Mouse (Mus musculus): ENCODE measurements around the gene Trim32.

- no peak for TF ChIP-seq POLR2A (IDR thresholded peaks at IDR 0.05; ENCODE audit: extremely low read depth, insufficient read depth, low read length)
- no peak for TF ChIP-seq CTCF (IDR thresholded peaks at IDR 0.05; ENCODE audit: extremely low read depth, insufficient read depth, low read length)
These were observed 17.8 kb upstream of the Trim32 start for GRCm38 (mm10) chr4:65586947-65587346.
